Mouse (Mus musculus) kidney, adult 2 months (tissue): ENCODE measurements around the gene Mrpl37. TPM values are rescaled to one million over a fixed set of nuclear protein-coding genes. Genes with fewer than 3 reads are reported as not detected.

ENCODE experiments used
- DNase-seq: peaks from one replicate; pipeline ENCODE4 v3.0.0; 2021
- H3K27ac ChIP-seq: fragments of 200-500 bp; 2 replicates; pipeline ENCODE4 v1.5.1; 2012; ENCODE audit warnings: low read depth, low read length, control low read depth, inconsistent platforms; ENCODE audit not compliant: insufficient read depth
- H3K27me3 ChIP-seq: fragments of 200-500 bp; replicated peaks from 2 replicates; pipeline ENCODE4 v1.6.1; 2012; ENCODE audit warnings: mild to moderate bottlenecking, moderate library complexity, low read length, inconsistent platforms; ENCODE audit not compliant: control insufficient read depth, insufficient read depth
- H3K36me3 ChIP-seq: fragments of 200-500 bp; 2 replicates; pipeline ENCODE4 v1.6.1; 2012; ENCODE audit warnings: mild to moderate bottlenecking, moderate library complexity, low read length, inconsistent platforms; ENCODE audit not compliant: control insufficient read depth, insufficient read depth
- H3K4me1 ChIP-seq: fragments of 200-500 bp; 2 replicates; pipeline ENCODE4 v1.6.1; 2011; ENCODE audit warnings: low read length; ENCODE audit not compliant: control insufficient read depth, insufficient read depth
- H3K4me3 ChIP-seq: fragments of 200-500 bp; 2 replicates; pipeline ENCODE4 v1.5.1; 2011; ENCODE audit warnings: mild to moderate bottlenecking, low read depth, low read length, control low read depth; ENCODE audit not compliant: insufficient read depth
- CTCF ChIP-seq: fragments of 200-500 bp; conservative IDR thresholded peaks from 2 replicates; pipeline ENCODE4 v1.5.1; 2011; ENCODE audit warnings: low read depth, mild to moderate bottlenecking, control low read depth, low read length, moderate library complexity, mixed read lengths; ENCODE audit not compliant: insufficient read depth, insufficient read length
- POLR2A ChIP-seq: fragments of 200-500 bp; IDR thresholded peaks from one replicate; pipeline ENCODE4 v1.6.1; 2011; ENCODE audit warnings: low read depth, low read length, control low read depth
- WGBS: fragments of 180-500 bp; shearing (Covaris S2); methylation state at CpG from one replicate; pipeline ENCODE4 v1.1.7; 2018; 5-methylcytosine and 5-hydroxymethylcytosine counted together
- polyA plus RNA-seq: library from polyadenylated mRNA; depleted of rRNA; stranded (reverse); fragments of >200 nt; gene quantifications from 2 replicates; pipeline ENCODE4 v1.2.3, GENCODE M21; 2012

Mrpl37 gene
- polyA plus RNA-seq, 1 experiment, result 111 TPM

- TF ChIP-seq POLR2A, result no peak
- no peak for TF ChIP-seq CTCF
Measured at GRCm38 (mm10) chr4:107038303-107038702, 28.4 kb downstream of the Mrpl37 start.

DNA sequence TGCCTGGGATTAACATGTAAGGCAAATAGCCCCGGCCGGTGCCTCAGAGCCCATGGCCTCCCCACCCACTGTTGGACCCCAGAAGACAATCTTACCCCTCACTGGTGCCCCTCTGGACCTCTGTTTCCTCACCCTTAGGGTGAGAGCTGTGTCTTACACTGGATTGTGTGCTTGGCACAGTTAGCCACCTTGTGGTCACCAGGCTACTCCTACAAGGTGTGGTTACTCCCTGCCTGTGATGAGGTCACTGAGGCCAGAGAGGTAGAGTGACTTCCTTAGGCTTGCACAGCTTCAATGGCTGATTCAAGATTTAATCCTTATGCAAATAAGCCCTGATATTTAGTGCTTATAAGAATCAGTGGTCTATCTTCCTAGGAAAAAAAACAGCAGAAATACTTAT lies 29.7 kb downstream of the Mrpl37 start:
- no peaks in the 10 kb centered on the region for H3K36me3 ChIP-seq
- no peak overlapping the region for H3K4me3 ChIP-seq
- H3K27me3 ChIP-seq, result no peaks in the 10 kb centered on the region
- DNase-seq, result no peak
- TF ChIP-seq CTCF (0 out of 2 replicates have a peak, but pooled peaks have one; percentile 29), POLR2A (no peak)
- WGBS, result 98% methylated on average over 2 of the region's 2 CpGs
- no peak overlapping the region for H3K27ac ChIP-seq
- no peaks in the 10 kb centered on the region for H3K4me1 ChIP-seq

More at GRCm38 (mm10) chr4:107038303-107038702, 28.4 kb downstream of the Mrpl37 start:
- no peak for DNase-seq
- H3K4me1 ChIP-seq, result no peaks in the 10 kb centered on the region
- H3K36me3 ChIP-seq, result no peaks in the 10 kb centered on the region
- WGBS, result 91% methylated on average over 4 of the region's 4 CpGs
- H3K27ac ChIP-seq, result no peak overlapping the region
- H3K27me3 ChIP-seq, result no peaks in the 10 kb centered on the region
- H3K4me3 ChIP-seq, result no peak overlapping the region

- no peaks in the 10 kb centered on the region for H3K4me1 ChIP-seq
- no peaks in the 10 kb centered on the region for H3K36me3 ChIP-seq
- no peak for TF ChIP-seq POLR2A
- no peak for TF ChIP-seq CTCF
- 82% methylated on average over 4 of the region's 4 CpGs for WGBS
- H3K4me3 ChIP-seq, result no peak overlapping the region
- DNase-seq, result no peak
- no peak overlapping the region for H3K27ac ChIP-seq
- H3K27me3 ChIP-seq, result no peaks in the 10 kb centered on the region
Measured at GRCm38 (mm10) chr4:107035689-107036088, 31.0 kb downstream of the Mrpl37 start.

- no peaks in the 10 kb centered on the region for H3K27me3 ChIP-seq
- TF ChIP-seq CTCF, result no peak
- no peak for TF ChIP-seq POLR2A
- H3K4me3 ChIP-seq, result no peak overlapping the region
- no peaks in the 10 kb centered on the region for H3K36me3 ChIP-seq
- no peak overlapping the region for H3K27ac ChIP-seq
- no peak for DNase-seq
- H3K4me1 ChIP-seq, result no peaks in the 10 kb centered on the region
- 43% methylated on average over 8 of the region's 8 CpGs for WGBS
Measured at GRCm38 (mm10) chr4:107026451-107026850, 40.2 kb downstream of the Mrpl37 start.

DNA sequence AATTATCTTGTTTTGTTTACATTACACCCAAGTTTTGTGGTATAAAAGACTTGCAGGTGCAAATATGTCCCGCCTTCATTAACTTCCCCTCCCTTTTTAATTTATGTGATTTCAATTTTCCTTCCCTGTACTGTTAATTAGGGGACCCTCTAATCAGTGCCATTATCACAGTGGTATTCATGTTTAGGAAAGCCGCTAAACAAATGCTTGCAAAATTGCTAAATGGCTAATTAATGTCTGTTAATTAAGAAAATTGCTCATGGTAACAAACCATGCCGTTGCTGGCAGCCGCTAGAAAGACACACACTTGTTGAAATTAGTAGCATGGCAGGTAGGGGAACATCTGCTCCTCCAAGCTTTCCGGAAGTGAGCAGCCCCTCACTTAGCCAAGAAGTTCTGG lies 41.3 kb downstream of the Mrpl37 start:
- H3K4me3 ChIP-seq, result no peak overlapping the region
- H3K27me3 ChIP-seq, result no peaks in the 10 kb centered on the region
- H3K27ac ChIP-seq, result no peak overlapping the region
- TF ChIP-seq POLR2A, result no peak
- no peak for TF ChIP-seq CTCF
- WGBS, result 86% methylated on average over 5 of the region's 5 CpGs
- H3K4me1 ChIP-seq, result peaks cover 3% of the 10 kb centered on the region; the same call in 1 of the 2 replicates
- no peaks in the 10 kb centered on the region for H3K36me3 ChIP-seq
- DNase-seq, result no peak

GRCm38 (mm10) chr4:107024899-107025298 lies 41.8 kb downstream of the Mrpl37 start:
- Histone ChIP-seq H3K27ac (no peak overlapping the region), H3K4me3 (no peak overlapping the region), H3K4me1 (peaks cover 7% of the 10 kb centered on the region; the same call in 1 of the 2 replicates), H3K36me3 (no peaks in the 10 kb centered on the region), H3K27me3 (no peaks in the 10 kb centered on the region)
- WGBS, result 78% methylated on average over 7 of the region's 7 CpGs
- DNase-seq, result no peak
- no peak for TF ChIP-seq POLR2A

DNA sequence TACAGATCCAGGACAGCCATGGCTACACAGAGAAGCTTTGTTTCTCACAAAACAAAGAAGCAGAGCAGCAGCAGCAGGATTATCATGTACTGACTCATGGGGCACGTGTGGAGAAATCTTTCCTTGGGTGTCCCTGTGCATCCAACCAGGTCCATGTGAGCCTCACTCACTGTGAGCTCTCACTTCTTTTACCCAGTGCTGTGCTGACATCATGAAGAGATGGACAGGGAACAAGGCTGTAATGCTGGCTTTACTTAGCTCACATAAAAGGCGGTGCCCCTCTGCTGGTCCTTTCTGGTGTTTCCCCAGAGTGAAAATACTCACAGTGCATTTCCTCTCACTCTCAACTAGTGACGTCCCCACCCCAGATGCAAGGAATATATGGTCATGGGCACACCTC lies 45.2 kb downstream of the Mrpl37 start:
- no peak for DNase-seq
- Histone ChIP-seq H3K4me3 (no peak overlapping the region), H3K4me1 (peaks cover 31% of the 10 kb centered on the region), H3K36me3 (no peaks in the 10 kb centered on the region), H3K27me3 (no peaks in the 10 kb centered on the region), H3K27ac (no peak overlapping the region)
- whole genome bisulfite sequencing, result 79% methylated on average over 3 of the region's 3 CpGs
- TF ChIP-seq CTCF (no peak), POLR2A (no peak)
